Mouse (Mus musculus): ENCODE data around the gene Cdk2ap2.
"Not testable (repeated sequence)": the region's sequence is repeated elsewhere in the genome, so short reads cannot be mapped to it uniquely, and the experiment has no call there.

Gene Cdk2ap2

GRCm38 (mm10) chr19:4135963-4136345, 39.0 kb downstream of the Cdk2ap2 start:
- DNase-seq (ENCODE audit: low read depth in 2 of 2, low spot score in 2 of 2), result not testable (repeated sequence)

- no peak for DNase-seq (ENCODE audit: low read depth in 2 of 2, low spot score in 2 of 2)
These were observed 39.5 kb downstream of the Cdk2ap2 start for GRCm38 (mm10) chr19:4136463-4136862.

DNA sequence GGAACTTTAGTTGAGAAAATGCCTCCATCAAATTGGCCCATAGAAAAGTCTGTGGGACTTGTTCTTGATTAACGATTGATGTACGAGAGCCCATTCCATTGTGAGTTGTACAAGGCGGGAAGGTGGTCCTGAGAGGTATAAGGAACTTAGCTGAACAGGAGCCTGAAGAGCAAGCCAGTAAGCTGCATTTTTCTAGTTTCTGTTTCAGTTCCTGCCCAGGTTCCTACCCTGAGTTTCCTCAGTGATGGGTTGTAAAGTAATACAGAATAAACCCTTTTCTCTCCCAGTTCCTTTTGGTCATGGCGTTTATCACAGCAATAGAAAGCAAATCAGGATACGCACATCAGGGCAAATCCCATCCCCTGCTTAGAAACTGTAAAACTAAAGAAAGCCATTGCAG, 40.9 kb downstream of the Cdk2ap2 start:
- no peak for DNase-seq (ENCODE audit: low read depth in 2 of 2, low spot score in 2 of 2)

GRCm38 (mm10) chr19:4139446-4139845, 42.5 kb downstream of the Cdk2ap2 start, which contains the start of gene Gpr152:
TSS of gene Gpr152 (plus strand) at chr19:4139787.
- no peak for DNase-seq (ENCODE audit: low read depth in 2 of 2, low spot score in 2 of 2)

GRCm38 (mm10) chr19:4140147-4140546, 43.2 kb downstream of the Cdk2ap2 start:
- no peak for DNase-seq (ENCODE audit: low read depth in 2 of 2, low spot score in 2 of 2)

GRCm38 (mm10) chr19:4142416-4143173, 45.6 kb downstream of the Cdk2ap2 start:
- DNase-seq (ENCODE audit: low read depth in 2 of 2, low spot score in 2 of 2), result no peak

- DNase-seq (ENCODE audit: low read depth in 2 of 2, low spot score in 2 of 2), result no peak
These were observed 46.8 kb downstream of the Cdk2ap2 start, which contains the start of gene Cabp4 for GRCm38 (mm10) chr19:4143759-4144268. TSS of gene Cabp4 (minus strand) at chr19:4144033.

DNA sequence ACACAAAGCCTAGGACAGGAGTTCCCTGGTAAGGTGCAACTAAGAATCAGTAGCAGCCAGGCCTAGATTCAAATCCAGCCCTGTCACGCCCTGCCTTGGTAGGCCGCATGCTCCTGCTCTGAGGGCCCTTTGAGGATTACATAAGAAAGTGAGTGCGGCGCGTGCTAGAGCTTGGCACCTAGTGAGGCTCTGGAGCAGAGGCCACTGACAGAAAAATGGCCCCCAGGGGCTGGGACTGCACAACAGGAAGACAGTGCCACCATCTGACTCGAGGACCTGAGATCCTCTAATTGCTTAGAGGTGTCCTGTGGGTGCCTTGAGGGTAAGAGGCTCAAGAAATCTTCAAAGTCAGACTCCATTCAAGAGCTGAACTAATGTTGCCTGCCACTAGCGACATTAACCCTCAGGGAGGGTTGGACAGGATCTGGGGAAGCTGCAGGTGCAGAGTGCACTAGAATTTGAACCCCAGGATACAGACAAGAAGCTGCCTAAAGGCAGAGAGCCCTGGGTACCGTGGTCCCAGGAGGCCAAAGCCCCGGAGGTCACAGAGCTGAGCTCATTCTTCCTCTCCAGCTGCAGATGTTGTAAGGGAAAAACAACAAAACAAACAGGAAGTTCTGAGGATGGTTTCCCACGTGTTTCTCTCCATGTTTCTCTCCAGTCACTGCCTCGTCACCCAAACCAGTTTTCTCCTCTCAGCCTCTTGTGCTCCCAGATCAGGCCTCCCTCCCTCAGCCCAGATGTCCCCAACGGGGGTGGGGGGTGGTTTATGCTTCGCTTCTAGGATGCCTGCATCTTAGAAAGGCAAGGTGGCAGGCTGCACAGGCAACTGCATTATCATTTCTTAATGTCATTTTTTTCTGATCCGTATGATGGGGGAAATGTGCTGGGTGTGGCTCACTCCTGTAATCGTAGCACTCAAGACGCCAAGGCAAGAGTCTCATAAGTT, 47.8 kb downstream of the Cdk2ap2 start:
- DNase-seq (ENCODE audit: low read depth in 2 of 2, low spot score in 2 of 2), result no peak

- no peak for DNase-seq (ENCODE audit: low read depth in 2 of 2, low spot score in 2 of 2)
These were observed 49.0 kb downstream of the Cdk2ap2 start for GRCm38 (mm10) chr19:4145936-4146335.

DNA sequence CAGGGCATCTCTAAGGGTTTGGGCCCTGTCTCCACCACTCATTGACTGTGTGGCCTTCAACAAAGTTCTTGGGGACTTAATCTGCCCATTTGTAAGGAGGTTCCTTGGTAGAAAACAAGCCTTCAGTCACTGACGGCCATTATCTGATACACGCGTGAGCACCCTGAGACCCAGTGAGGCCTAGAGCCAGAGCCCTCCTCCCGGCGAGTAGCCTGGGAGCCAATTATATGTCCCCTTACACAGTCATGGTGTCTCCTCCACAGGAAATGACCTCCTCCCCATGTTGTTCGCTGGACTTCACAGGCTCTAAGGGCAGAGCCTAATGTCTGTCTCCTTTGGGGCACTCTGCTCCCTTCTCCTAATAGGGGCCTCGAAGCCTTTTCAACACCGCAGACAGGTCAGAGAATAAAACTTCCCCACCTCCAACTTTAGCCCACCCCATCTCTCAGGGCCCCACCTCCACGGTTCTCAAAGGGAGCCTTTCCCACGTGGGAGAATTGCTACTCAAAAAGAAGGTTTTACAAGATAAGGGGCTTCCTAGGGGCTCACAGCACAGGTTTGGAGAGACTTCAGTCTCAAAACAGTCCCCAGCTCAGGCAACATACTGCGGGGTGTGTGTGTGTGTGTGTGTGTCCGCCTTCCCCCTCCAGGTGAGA, 49.5 kb downstream of the Cdk2ap2 start:
- no peak for DNase-seq (ENCODE audit: low read depth in 2 of 2, low spot score in 2 of 2)

GRCm38 (mm10) chr19:4147022-4147405, 50.0 kb downstream of the Cdk2ap2 start:
- DNase-seq (ENCODE audit: low read depth in 2 of 2, low spot score in 2 of 2), result no peak

DNA sequence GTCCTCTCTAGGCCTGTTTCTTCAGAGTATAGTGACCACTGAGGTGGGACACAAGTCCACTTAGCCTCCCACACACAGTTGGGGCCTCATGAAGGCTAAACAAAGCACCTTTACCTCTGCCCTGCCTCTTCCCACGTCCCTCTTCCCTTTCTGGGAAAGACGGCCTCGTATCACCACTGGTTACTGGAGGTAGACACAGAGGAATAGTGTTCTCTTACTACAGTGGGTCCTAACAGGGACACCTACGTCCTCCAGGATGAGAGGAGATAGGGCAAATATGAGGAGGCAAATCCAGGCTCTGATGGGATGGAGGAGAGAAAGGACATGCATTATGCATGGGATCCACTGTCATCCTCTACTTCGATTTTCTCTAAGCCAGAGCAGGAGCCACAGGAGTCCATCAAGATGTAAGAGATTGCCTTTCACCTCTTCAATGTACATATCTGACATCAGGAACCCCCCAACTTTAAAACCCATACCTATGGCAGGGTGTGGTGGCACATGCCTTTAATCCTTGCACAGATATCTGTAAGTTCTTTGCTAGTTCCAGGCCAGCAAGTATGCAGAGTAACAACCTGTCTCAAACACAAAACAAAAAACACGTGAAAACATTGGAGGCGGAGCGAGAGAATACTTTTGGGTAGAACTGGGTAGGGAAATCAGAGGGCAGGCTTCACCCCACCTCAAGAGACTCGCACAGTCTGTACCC, 51.0 kb downstream of the Cdk2ap2 start:
- no peak for DNase-seq (ENCODE audit: low read depth in 2 of 2, low spot score in 2 of 2)

DNA sequence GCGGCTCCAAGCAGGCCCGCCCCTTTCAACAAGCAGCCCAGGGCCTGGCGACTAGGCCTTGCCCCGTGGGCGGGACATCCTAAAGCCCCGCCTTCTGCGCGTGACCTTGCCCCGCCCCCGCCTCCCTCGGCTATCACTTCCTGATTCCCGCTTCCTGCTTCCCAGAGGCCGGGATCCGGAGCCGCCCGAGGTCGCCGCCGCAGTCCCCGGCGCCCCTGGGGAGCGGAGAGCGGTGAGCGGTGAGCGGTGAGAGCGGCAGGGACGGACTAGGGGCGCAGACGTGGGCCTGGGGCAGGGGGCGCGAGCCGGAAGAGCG, 51.5 kb downstream of the Cdk2ap2 start, which contains the start of gene Coro1b:
Gene Coro1b (plus strand): TSS at position 129 of the 316 bp plus-strand sequence.
- peak; percentile 86 to 87 for DNase-seq (ENCODE audit: low read depth in 2 of 2, low spot score in 2 of 2)
